Mouse (Mus musculus): ENCODE data around the gene Farsb. TPM values are rescaled to one million over a fixed set of nuclear protein-coding genes. Genes with fewer than 3 reads are reported as not detected.

Farsb gene
- polyA plus RNA-seq, 1 experiment from 2014 or later, result 154 TPM

- no peaks in the 10 kb centered on the region for H3K9me3 ChIP-seq
- H3K36me3 ChIP-seq, result 0 out of 2 replicates have a peak, but pooled peaks cover 10% of the 10 kb centered on the region
- no peak overlapping the region for H3K4me3 ChIP-seq
- no peak overlapping the region for H3K27ac ChIP-seq (replicated peaks)
- no peak overlapping the region for H3K9ac ChIP-seq (replicated peaks)
- 0 out of 2 replicates have a peak, but pooled peaks cover 6% of the 10 kb centered on the region for H3K27me3 ChIP-seq
- WGBS, result 10% methylated on average over 11 of the region's 11 CpGs
- no peak for ATAC-seq (replicated peaks)
- H3K4me1 ChIP-seq, result peaks cover 11% of the 10 kb centered on the region
- no peak overlapping the region for H3K4me2 ChIP-seq (replicated peaks)
Measured at GRCm38 (mm10) chr1:78428851-78429250, 59.8 kb downstream of the Farsb start.

- 49% methylated on average over 3 of the region's 3 CpGs for WGBS
- no peaks in the 10 kb centered on the region for H3K9me3 ChIP-seq
- no peak for ATAC-seq (replicated peaks)
- no peak overlapping the region for H3K4me3 ChIP-seq
- H3K4me1 ChIP-seq, result peaks cover 11% of the 10 kb centered on the region
- H3K4me2 ChIP-seq (replicated peaks), result no peak overlapping the region
- H3K9ac ChIP-seq (replicated peaks), result no peak overlapping the region
- H3K36me3 ChIP-seq, result 0 out of 2 replicates have a peak, but pooled peaks cover 7% of the 10 kb centered on the region
- H3K27me3 ChIP-seq, result 0 out of 2 replicates have a peak, but pooled peaks cover 6% of the 10 kb centered on the region
- H3K27ac ChIP-seq (replicated peaks), result no peak overlapping the region
Measured at GRCm38 (mm10) chr1:78426841-78427240, 61.9 kb downstream of the Farsb start.

- Histone ChIP-seq H3K9me3 (no peaks in the 10 kb centered on the region), H3K27me3 (0 out of 2 replicates have a peak, but pooled peaks cover 6% of the 10 kb centered on the region), H3K9ac (replicated peaks) (no peak overlapping the region), H3K36me3 (0 out of 2 replicates have a peak, but pooled peaks cover 7% of the 10 kb centered on the region), H3K4me2 (replicated peaks) (no peak overlapping the region), H3K27ac (replicated peaks) (no peak overlapping the region), H3K4me1 (peaks cover 11% of the 10 kb centered on the region), H3K4me3 (no peak overlapping the region)
- peak; percentile 80 for ATAC-seq (replicated peaks)
- 55% methylated on average over 7 of the region's 7 CpGs for WGBS
Measured at GRCm38 (mm10) chr1:78425793-78426700, 62.6 kb downstream of the Farsb start.

- Histone ChIP-seq H3K4me2 (replicated peaks) (no peak overlapping the region), H3K36me3 (0 out of 2 replicates have a peak, but pooled peaks cover 7% of the 10 kb centered on the region), H3K4me3 (no peak overlapping the region), H3K9me3 (no peaks in the 10 kb centered on the region), H3K9ac (replicated peaks) (no peak overlapping the region), H3K27ac (replicated peaks) (no peak overlapping the region), H3K27me3 (0 out of 2 replicates have a peak, but pooled peaks cover 3% of the 10 kb centered on the region), H3K4me1 (peaks cover 11% of the 10 kb centered on the region)
- ATAC-seq (replicated peaks), result no peak
- WGBS, result 92% methylated on average over 7 of the region's 7 CpGs
Measured at GRCm38 (mm10) chr1:78425309-78425708, 63.4 kb downstream of the Farsb start.

- Histone ChIP-seq H3K27ac (replicated peaks) (no peak overlapping the region), H3K4me2 (replicated peaks) (no peak overlapping the region), H3K4me1 (peaks cover 11% of the 10 kb centered on the region), H3K27me3 (0 out of 2 replicates have a peak, but pooled peaks cover 2% of the 10 kb centered on the region), H3K36me3 (0 out of 2 replicates have a peak, but pooled peaks cover 7% of the 10 kb centered on the region), H3K9ac (replicated peaks) (no peak overlapping the region), H3K9me3 (no peaks in the 10 kb centered on the region), H3K4me3 (no peak overlapping the region)
- WGBS, result 92% methylated on average over 4 of the region's 4 CpGs
- ATAC-seq (replicated peaks), result no peak
Measured at GRCm38 (mm10) chr1:78424848-78425247, 63.8 kb downstream of the Farsb start.

- WGBS, result 44% methylated on average over 2 of the region's 2 CpGs
- Histone ChIP-seq H3K9me3 (no peaks in the 10 kb centered on the region), H3K27me3 (no peaks in the 10 kb centered on the region), H3K9ac (replicated peaks) (no peak overlapping the region), H3K36me3 (0 out of 2 replicates have a peak, but pooled peaks cover 11% of the 10 kb centered on the region), H3K4me1 (0 out of 2 replicates have a peak, but pooled peaks cover 6% of the 10 kb centered on the region), H3K4me3 (no peak overlapping the region), H3K27ac (replicated peaks) (no peak overlapping the region), H3K4me2 (replicated peaks) (no peak overlapping the region)
- ATAC-seq (replicated peaks), result no peak
Measured at GRCm38 (mm10) chr1:78422576-78422975, 66.1 kb downstream of the Farsb start.

- H3K27ac ChIP-seq (replicated peaks), result no peak overlapping the region
- H3K36me3 ChIP-seq, result 0 out of 2 replicates have a peak, but pooled peaks cover 11% of the 10 kb centered on the region
- H3K4me1 ChIP-seq, result 0 out of 2 replicates have a peak, but pooled peaks cover 6% of the 10 kb centered on the region
- H3K9ac ChIP-seq (replicated peaks), result no peak overlapping the region
- no peaks in the 10 kb centered on the region for H3K27me3 ChIP-seq
- no peak overlapping the region for H3K4me2 ChIP-seq (replicated peaks)
- WGBS, result 98% methylated on average over 5 of the region's 5 CpGs
- no peak overlapping the region for H3K4me3 ChIP-seq
- no peaks in the 10 kb centered on the region for H3K9me3 ChIP-seq
- no peak for ATAC-seq (replicated peaks)
Measured at GRCm38 (mm10) chr1:78421749-78422148, 66.9 kb downstream of the Farsb start.

GRCm38 (mm10) chr1:78420271-78420670 lies 68.4 kb downstream of the Farsb start:
- Histone ChIP-seq H3K27me3 (no peaks in the 10 kb centered on the region), H3K4me3 (no peak overlapping the region), H3K36me3 (0 out of 2 replicates have a peak, but pooled peaks cover 11% of the 10 kb centered on the region), H3K9ac (replicated peaks) (no peak overlapping the region), H3K27ac (replicated peaks) (no peak overlapping the region), H3K4me1 (no peaks in the 10 kb centered on the region), H3K9me3 (no peaks in the 10 kb centered on the region), H3K4me2 (replicated peaks) (no peak overlapping the region)
- 91% methylated on average over 6 of the region's 6 CpGs for WGBS
- no peak for ATAC-seq (replicated peaks)

GRCm38 (mm10) chr1:78419593-78419992 lies 69.1 kb downstream of the Farsb start:
- Histone ChIP-seq H3K9me3 (no peaks in the 10 kb centered on the region), H3K9ac (replicated peaks) (no peak overlapping the region), H3K27me3 (no peaks in the 10 kb centered on the region), H3K36me3 (0 out of 2 replicates have a peak, but pooled peaks cover 9% of the 10 kb centered on the region), H3K4me2 (replicated peaks) (no peak overlapping the region), H3K4me3 (no peak overlapping the region), H3K4me1 (no peaks in the 10 kb centered on the region), H3K27ac (replicated peaks) (no peak overlapping the region)
- ATAC-seq (replicated peaks), result peak; percentile 61
- WGBS, result 42% methylated on average over 4 of the region's 4 CpGs

GRCm38 (mm10) chr1:78417154-78417911 lies 71.4 kb downstream of the Farsb start:
- Histone ChIP-seq H3K27ac (replicated peaks) (no peak overlapping the region), H3K9ac (replicated peaks) (no peak overlapping the region), H3K4me2 (replicated peaks) (no peak overlapping the region), H3K27me3 (no peaks in the 10 kb centered on the region), H3K9me3 (no peaks in the 10 kb centered on the region), H3K4me1 (no peaks in the 10 kb centered on the region), H3K4me3 (no peak overlapping the region), H3K36me3 (0 out of 2 replicates have a peak, but pooled peaks cover 4% of the 10 kb centered on the region)
- WGBS, result 96% methylated on average over 9 of the region's 9 CpGs
- ATAC-seq (replicated peaks), result no peak

GRCm38 (mm10) chr1:78414421-78414820 lies 74.3 kb downstream of the Farsb start:
- no peak overlapping the region for H3K4me3 ChIP-seq
- ATAC-seq (replicated peaks), result no peak
- 0 out of 2 replicates have a peak, but pooled peaks cover 4% of the 10 kb centered on the region for H3K36me3 ChIP-seq
- H3K9me3 ChIP-seq, result no peaks in the 10 kb centered on the region
- no peaks in the 10 kb centered on the region for H3K4me1 ChIP-seq
- H3K4me2 ChIP-seq (replicated peaks), result no peak overlapping the region
- no peaks in the 10 kb centered on the region for H3K27me3 ChIP-seq
- H3K27ac ChIP-seq (replicated peaks), result no peak overlapping the region
- WGBS, result 88% methylated on average over 5 of the region's 5 CpGs
- no peak overlapping the region for H3K9ac ChIP-seq (replicated peaks)

Data from forebrain, embryonic 15.5 days (tissue).